Mouse (Mus musculus): ENCODE measurements around the gene Klf9. TPM values are rescaled to one million over a fixed set of nuclear protein-coding genes. Genes with fewer than 3 reads are reported as not detected.

Gene Klf9
- polyA plus RNA-seq (2014; fragmentation: Nextera tagmentation; extraction: Ambion mirVana) = 0.69 and 0.96 TPM in 2 replicates

GRCm38 (mm10) chr19:23140689-23141317 is at the start of gene Klf9:
Gene Klf9 (plus strand): TSS chr19:23141226.
- peak within 1 kb of the TSS; percentile 4; the same call in 1 of the 2 replicates for H3K27ac ChIP-seq (ENCODE audit: low read depth, low read length)
- peak within 1 kb of the TSS; percentile 45 for H3K4me3 ChIP-seq (ENCODE audit: low read depth, low read length)
- ATAC-seq (ENCODE audit: low FRiP score) (peak; percentile 90), DNase-seq (ENCODE audit: low spot score, missing footprints) (peak; percentile 98)
- no peaks in the 10 kb centered on the region for H3K9me3 ChIP-seq (ENCODE audit: control insufficient read depth, low read length)
- H3K9ac ChIP-seq (ENCODE audit: low read length) = peak within 1 kb of the TSS; percentile 54
- no peaks in the 10 kb centered on the region for H3K36me3 ChIP-seq (ENCODE audit: control insufficient read depth, insufficient read depth, low read length)
- H3K27me3 ChIP-seq (ENCODE audit: control insufficient read depth, insufficient read depth, low read length) = peaks cover 25% of the 10 kb centered on the region
- H3K4me1 ChIP-seq (ENCODE audit: control insufficient read depth, insufficient read depth, low read length) = peaks cover 14% of the 10 kb centered on the region
- WGBS = under 1% methylated on average over 52 of the region's 52 CpGs
- peak within 1 kb of the TSS; percentile 78 for H3K4me2 ChIP-seq

GRCm38 (mm10) chr19:23091586-23091985 is 49.4 kb upstream of the Klf9 start:
- H3K9me3 ChIP-seq (ENCODE audit: control insufficient read depth, low read length) = no peaks in the 10 kb centered on the region
- no peaks in the 10 kb centered on the region for H3K36me3 ChIP-seq (ENCODE audit: control insufficient read depth, insufficient read depth, low read length)
- ATAC-seq (ENCODE audit: low FRiP score) (no peak), DNase-seq (ENCODE audit: low spot score, missing footprints) (no peak)
- H3K9ac ChIP-seq (ENCODE audit: low read length) = no peak overlapping the region
- no peak overlapping the region for H3K4me2 ChIP-seq
- no peak overlapping the region for H3K27ac ChIP-seq (ENCODE audit: low read depth, low read length)
- H3K4me3 ChIP-seq (ENCODE audit: low read depth, low read length) = no peak overlapping the region
- no peaks in the 10 kb centered on the region for H3K27me3 ChIP-seq (ENCODE audit: control insufficient read depth, insufficient read depth, low read length)
- WGBS = 85% methylated on average over 4 of the region's 4 CpGs
- H3K4me1 ChIP-seq (ENCODE audit: control insufficient read depth, insufficient read depth, low read length) = no peaks in the 10 kb centered on the region

- Histone ChIP-seq H3K36me3 (ENCODE audit: control insufficient read depth, insufficient read depth, low read length) (no peaks in the 10 kb centered on the region), H3K4me1 (ENCODE audit: control insufficient read depth, insufficient read depth, low read length) (no peaks in the 10 kb centered on the region), H3K4me2 (no peak overlapping the region), H3K4me3 (ENCODE audit: low read depth, low read length) (no peak overlapping the region), H3K27me3 (ENCODE audit: control insufficient read depth, insufficient read depth, low read length) (no peaks in the 10 kb centered on the region), H3K27ac (ENCODE audit: low read depth, low read length) (no peak overlapping the region), H3K9ac (ENCODE audit: low read length) (no peak overlapping the region), H3K9me3 (ENCODE audit: control insufficient read depth, low read length) (no peaks in the 10 kb centered on the region)
- DNase-seq (ENCODE audit: low spot score, missing footprints) = no peak
- no peak for ATAC-seq (ENCODE audit: low FRiP score)
- WGBS = 93% methylated on average over 5 of the region's 5 CpGs
These were observed 47.5 kb upstream of the Klf9 start for GRCm38 (mm10) chr19:23093548-23093947.

- no peaks in the 10 kb centered on the region for H3K36me3 ChIP-seq (ENCODE audit: control insufficient read depth, insufficient read depth, low read length)
- H3K4me3 ChIP-seq (ENCODE audit: low read depth, low read length) = no peak overlapping the region
- no peak overlapping the region for H3K27ac ChIP-seq (ENCODE audit: low read depth, low read length)
- DNase-seq (ENCODE audit: low spot score, missing footprints) (no peak), ATAC-seq (ENCODE audit: low FRiP score) (no peak)
- no peaks in the 10 kb centered on the region for H3K9me3 ChIP-seq (ENCODE audit: control insufficient read depth, low read length)
- H3K9ac ChIP-seq (ENCODE audit: low read length) = no peak overlapping the region
- WGBS = 56% methylated on average over 3 of the region's 3 CpGs
- H3K4me2 ChIP-seq = no peak overlapping the region
- no peaks in the 10 kb centered on the region for H3K27me3 ChIP-seq (ENCODE audit: control insufficient read depth, insufficient read depth, low read length)
- H3K4me1 ChIP-seq (ENCODE audit: control insufficient read depth, insufficient read depth, low read length) = no peaks in the 10 kb centered on the region
These were observed 46.1 kb upstream of the Klf9 start for GRCm38 (mm10) chr19:23094906-23095305.

- Histone ChIP-seq H3K36me3 (ENCODE audit: control insufficient read depth, insufficient read depth, low read length) (no peaks in the 10 kb centered on the region), H3K9ac (ENCODE audit: low read length) (no peak overlapping the region), H3K4me2 (no peak overlapping the region), H3K27ac (ENCODE audit: low read depth, low read length) (no peak overlapping the region), H3K4me1 (ENCODE audit: control insufficient read depth, insufficient read depth, low read length) (no peaks in the 10 kb centered on the region), H3K9me3 (ENCODE audit: control insufficient read depth, low read length) (no peaks in the 10 kb centered on the region), H3K27me3 (ENCODE audit: control insufficient read depth, insufficient read depth, low read length) (no peaks in the 10 kb centered on the region), H3K4me3 (ENCODE audit: low read depth, low read length) (no peak overlapping the region)
- no peak for DNase-seq (ENCODE audit: low spot score, missing footprints)
- WGBS = 84% methylated on average over 5 of the region's 5 CpGs
- ATAC-seq (ENCODE audit: low FRiP score) = no peak
These were observed 34.2 kb upstream of the Klf9 start for GRCm38 (mm10) chr19:23106859-23107258.

DNA sequence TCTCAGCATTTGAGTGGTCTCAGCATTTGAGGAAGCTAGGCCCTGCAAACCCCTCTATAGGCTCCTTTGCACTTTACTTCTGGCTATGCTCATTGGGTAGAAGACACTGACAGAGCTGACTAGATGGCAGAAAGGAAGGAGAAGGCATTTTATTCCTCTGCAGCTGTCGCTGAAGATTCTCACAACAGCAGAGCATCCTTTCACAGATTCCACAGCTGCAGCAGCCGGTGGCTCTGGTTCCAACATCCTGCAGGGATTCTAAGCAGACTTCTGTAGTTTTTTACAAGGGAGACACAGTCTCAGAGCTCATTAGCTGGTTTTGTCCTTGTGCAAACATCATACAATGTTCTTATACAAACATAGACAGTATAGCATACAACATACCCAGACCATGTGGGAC is 33.7 kb upstream of the Klf9 start:
- Histone ChIP-seq H3K36me3 (ENCODE audit: control insufficient read depth, insufficient read depth, low read length) (no peaks in the 10 kb centered on the region), H3K4me1 (ENCODE audit: control insufficient read depth, insufficient read depth, low read length) (no peaks in the 10 kb centered on the region), H3K9me3 (ENCODE audit: control insufficient read depth, low read length) (no peaks in the 10 kb centered on the region), H3K4me3 (ENCODE audit: low read depth, low read length) (no peak overlapping the region), H3K27ac (ENCODE audit: low read depth, low read length) (no peak overlapping the region), H3K4me2 (no peak overlapping the region), H3K9ac (ENCODE audit: low read length) (no peak overlapping the region), H3K27me3 (ENCODE audit: control insufficient read depth, insufficient read depth, low read length) (no peaks in the 10 kb centered on the region)
- no peak for DNase-seq (ENCODE audit: low spot score, missing footprints)
- no peak for ATAC-seq (ENCODE audit: low FRiP score)
- WGBS = 60% methylated on average over 2 of the region's 2 CpGs

DNA sequence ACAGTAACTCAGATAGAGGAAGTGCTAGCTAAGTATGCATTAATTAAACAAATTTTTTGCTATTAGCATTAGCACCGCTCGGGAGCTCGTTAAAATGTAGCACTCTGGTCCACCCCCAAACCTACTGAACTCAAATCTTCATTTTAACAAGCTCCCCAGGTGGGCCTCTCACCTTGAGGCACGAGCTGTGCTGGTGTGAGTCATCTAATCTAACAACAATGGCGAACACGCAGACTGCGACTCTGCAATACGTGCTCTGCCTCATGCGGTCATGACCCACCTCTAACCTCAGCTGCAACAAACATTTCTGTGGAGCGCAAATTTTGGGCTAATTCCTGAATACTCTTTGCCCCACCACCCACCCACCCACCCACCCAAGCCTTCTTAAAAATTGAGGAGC is 19.2 kb upstream of the Klf9 start:
- Histone ChIP-seq H3K9me3 (ENCODE audit: control insufficient read depth, low read length) (no peaks in the 10 kb centered on the region), H3K27ac (ENCODE audit: low read depth, low read length) (no peak overlapping the region), H3K4me1 (ENCODE audit: control insufficient read depth, insufficient read depth, low read length) (no peaks in the 10 kb centered on the region), H3K4me3 (ENCODE audit: low read depth, low read length) (no peak overlapping the region), H3K36me3 (ENCODE audit: control insufficient read depth, insufficient read depth, low read length) (no peaks in the 10 kb centered on the region), H3K9ac (ENCODE audit: low read length) (no peak overlapping the region), H3K27me3 (ENCODE audit: control insufficient read depth, insufficient read depth, low read length) (no peaks in the 10 kb centered on the region), H3K4me2 (no peak overlapping the region)
- ATAC-seq (ENCODE audit: low FRiP score) (no peak), DNase-seq (ENCODE audit: low spot score, missing footprints) (no peak)
- 41% methylated on average over 10 of the region's 10 CpGs for WGBS

GRCm38 (mm10) chr19:23124023-23124550 is 16.9 kb upstream of the Klf9 start:
- no peaks in the 10 kb centered on the region for H3K27me3 ChIP-seq (ENCODE audit: control insufficient read depth, insufficient read depth, low read length)
- H3K36me3 ChIP-seq (ENCODE audit: control insufficient read depth, insufficient read depth, low read length) = no peaks in the 10 kb centered on the region
- no peak overlapping the region for H3K27ac ChIP-seq (ENCODE audit: low read depth, low read length)
- 76% methylated on average over 7 of the region's 7 CpGs for WGBS
- no peak overlapping the region for H3K4me2 ChIP-seq
- no peak for ATAC-seq (ENCODE audit: low FRiP score)
- DNase-seq (ENCODE audit: low spot score, missing footprints) = no peak
- H3K9ac ChIP-seq (ENCODE audit: low read length) = no peak overlapping the region
- H3K9me3 ChIP-seq (ENCODE audit: control insufficient read depth, low read length) = no peaks in the 10 kb centered on the region
- no peak overlapping the region for H3K4me3 ChIP-seq (ENCODE audit: low read depth, low read length)
- H3K4me1 ChIP-seq (ENCODE audit: control insufficient read depth, insufficient read depth, low read length) = no peaks in the 10 kb centered on the region

DNA sequence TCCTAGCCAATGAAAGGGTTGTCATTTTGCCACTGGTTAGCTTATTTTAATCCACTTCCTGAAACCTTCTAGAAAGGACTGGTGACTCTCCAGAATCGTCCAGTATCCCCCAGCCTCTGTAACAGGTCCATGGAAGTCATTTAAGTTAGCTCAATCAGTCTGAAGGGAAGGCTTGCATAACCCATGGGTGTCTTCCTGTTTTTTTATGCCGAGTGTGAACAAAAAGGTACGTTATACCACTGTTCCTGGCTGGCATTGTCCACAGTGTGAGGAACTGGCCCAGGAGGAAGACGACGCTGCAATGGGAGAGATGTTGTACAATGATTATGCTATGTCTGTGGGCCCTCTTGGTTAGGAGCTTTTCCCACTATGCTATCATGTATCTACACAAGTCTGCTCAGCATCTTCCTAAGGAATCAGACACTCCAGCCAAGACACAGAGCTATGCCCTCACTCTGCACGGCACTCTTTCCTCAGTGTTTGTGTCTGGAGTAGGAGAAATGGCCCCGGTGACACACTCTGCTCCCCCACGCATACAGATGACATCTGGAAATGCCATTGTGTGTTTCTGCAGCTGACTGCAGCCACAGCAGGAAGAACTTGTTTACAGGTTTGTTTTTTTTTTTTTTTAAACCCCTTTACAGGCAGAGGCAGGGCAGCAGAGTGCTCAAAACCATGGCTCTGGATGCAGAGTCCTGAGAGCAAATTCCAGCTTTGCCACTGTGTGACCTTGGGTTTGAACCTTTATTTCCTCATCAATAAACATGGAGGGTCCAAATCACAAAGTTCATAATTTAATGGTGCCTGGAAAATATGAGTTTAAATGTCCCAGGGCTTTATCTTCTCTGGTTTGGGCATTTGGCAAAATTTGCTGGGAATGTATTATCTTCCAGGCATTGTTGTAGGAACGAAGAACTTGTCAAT is 15.5 kb upstream of the Klf9 start:
- no peak overlapping the region for H3K4me3 ChIP-seq (ENCODE audit: low read depth, low read length)
- no peak overlapping the region for H3K27ac ChIP-seq (ENCODE audit: low read depth, low read length)
- no peaks in the 10 kb centered on the region for H3K27me3 ChIP-seq (ENCODE audit: control insufficient read depth, insufficient read depth, low read length)
- H3K4me1 ChIP-seq (ENCODE audit: control insufficient read depth, insufficient read depth, low read length) = no peaks in the 10 kb centered on the region
- H3K9ac ChIP-seq (ENCODE audit: low read length) = no peak overlapping the region
- ATAC-seq (ENCODE audit: low FRiP score) = no peak
- H3K4me2 ChIP-seq = no peak overlapping the region
- WGBS = 83% methylated on average over 9 of the region's 9 CpGs
- no peak for DNase-seq (ENCODE audit: low spot score, missing footprints)
- H3K9me3 ChIP-seq (ENCODE audit: control insufficient read depth, low read length) = no peaks in the 10 kb centered on the region
- no peaks in the 10 kb centered on the region for H3K36me3 ChIP-seq (ENCODE audit: control insufficient read depth, insufficient read depth, low read length)

Data from midbrain, embryonic 11.5 days (tissue).